Mouse (Mus musculus): ENCODE data around the gene Ccn2.

Gene Ccn2

DNA sequence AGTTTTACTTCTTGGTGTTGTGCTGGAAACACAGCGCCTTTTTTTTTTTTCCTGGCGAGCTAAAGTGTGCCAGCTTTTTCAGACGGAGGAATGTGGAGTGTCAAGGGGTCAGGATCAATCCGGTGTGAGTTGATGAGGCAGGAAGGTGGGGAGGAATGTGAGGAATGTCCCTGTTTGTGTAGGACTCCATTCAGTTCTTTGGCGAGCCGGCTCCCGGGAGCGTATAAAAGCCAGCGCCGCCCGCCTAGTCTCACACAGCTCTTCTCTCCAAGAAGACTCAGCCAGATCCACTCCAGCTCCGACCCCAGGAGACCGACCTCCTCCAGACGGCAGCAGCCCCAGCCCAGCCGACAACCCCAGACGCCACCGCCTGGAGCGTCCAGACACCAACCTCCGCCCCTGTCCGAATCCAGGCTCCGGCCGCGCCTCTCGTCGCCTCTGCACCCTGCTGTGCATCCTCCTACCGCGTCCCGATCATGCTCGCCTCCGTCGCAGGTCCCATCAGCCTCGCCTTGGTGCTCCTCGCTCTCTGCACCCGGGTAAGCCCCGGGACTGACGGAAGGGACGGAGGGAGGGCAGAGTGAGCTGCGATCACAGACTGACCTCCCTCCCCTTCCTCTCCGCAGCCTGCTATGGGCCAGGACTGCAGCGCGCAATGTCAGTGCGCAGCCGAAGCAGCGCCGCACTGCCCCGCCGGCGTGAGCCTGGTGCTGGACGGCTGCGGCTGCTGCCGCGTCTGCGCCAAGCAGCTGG is at the start of gene Ccn2:
Gene Ccn2, plus strand, starts transcription at position 193 of the 753 bp plus-strand sequence.
- peak; percentile 96 for DNase-seq (ENCODE audit: low read depth, low spot score)

DNA sequence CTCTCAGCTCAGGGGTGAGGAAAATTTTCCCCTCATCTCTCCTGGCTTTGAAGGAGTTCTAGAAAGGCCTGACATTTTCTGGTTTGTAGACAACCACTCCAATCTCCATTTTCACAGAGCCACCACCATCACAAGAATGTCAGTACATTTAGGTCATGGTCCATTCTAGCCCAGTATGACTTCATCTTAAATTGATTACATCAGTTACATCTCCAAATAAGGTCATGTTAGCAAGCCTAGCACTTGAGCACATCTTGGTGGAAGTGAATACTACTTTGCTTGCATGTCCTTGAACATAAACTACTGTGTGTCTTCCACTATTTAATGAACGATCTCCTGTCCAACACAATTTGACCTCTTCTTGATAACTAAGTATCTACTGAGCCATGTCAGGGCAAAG is 42.4 kb upstream of the Ccn2 start:
- DNase-seq (ENCODE audit: low read depth, low spot score), result no peak

DNA sequence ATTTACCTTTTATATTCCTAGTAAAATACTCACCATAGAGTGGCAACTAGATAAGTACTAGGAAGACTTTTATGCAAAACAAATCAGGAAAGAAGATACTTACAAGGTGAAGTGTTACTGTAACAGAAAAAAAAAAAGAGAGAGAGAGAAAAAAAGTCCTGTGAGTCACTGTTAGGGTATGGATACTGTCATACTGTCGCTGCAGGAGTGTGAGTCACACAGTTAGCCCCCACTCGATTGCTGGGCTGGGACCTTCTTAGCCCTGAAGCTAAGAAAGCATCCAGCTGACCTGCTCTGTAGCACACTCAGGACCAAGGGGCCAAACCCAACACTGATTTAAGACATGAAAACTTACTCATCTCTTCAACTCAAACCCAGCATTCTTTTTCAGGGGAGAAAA is 41.2 kb upstream of the Ccn2 start:
- no peak for DNase-seq (ENCODE audit: low read depth, low spot score)

DNA sequence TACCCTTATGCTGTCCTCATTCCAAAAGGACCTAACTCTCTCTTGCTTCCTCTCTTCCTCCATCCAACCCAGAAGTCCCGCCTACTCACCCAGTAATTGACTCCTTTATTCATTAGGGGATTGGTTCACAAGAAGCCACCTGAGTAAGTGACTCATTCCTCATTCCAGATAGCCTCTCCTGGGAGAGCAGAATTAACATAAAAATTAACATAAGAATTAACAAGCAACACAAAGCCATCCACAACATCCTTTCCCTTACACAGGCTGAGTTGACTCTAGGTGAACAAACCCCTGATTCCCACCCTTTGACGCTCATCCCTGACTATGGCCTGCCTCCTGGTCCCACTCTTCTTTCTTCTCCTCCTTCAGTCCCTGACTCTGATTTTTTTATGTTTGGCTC is 36.9 kb upstream of the Ccn2 start:
- peak; percentile 81 for DNase-seq (ENCODE audit: low read depth, low spot score)

DNA sequence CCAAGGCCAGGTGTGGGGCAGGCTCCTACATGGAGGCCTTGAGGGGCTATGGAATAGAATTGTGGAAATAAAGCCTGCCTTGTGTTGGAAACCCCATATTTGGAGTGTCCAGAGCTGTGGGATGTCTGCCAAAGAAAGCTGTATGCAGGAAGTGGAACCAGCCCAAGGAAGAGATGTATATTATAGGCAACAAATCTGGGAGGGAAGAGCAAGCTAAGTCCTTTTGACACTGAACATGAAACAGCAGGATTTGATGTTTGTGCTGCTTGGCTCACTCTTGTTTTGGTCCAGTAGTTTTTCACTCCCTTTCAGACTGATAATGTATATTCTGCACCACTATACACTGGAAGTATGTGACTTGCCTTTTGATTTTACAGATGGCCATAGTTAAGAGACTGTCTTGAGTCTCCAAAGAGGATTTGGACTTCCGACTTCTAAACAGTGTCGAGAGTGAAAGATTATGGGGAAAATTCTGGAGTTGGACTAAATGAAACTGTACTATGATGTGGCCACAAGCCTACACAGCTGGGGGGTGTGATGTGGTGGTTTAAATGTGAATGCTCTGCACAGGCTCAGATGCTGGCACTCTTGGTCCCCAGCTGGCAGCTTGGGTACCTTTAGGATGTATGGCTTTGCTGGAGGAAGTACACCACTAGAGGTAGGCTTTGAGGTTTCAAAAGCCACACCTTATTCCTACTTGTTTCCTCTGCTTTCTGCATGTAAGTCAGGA is 25.4 kb upstream of the Ccn2 start:
- DNase-seq (ENCODE audit: low read depth, low spot score), result no peak

DNA sequence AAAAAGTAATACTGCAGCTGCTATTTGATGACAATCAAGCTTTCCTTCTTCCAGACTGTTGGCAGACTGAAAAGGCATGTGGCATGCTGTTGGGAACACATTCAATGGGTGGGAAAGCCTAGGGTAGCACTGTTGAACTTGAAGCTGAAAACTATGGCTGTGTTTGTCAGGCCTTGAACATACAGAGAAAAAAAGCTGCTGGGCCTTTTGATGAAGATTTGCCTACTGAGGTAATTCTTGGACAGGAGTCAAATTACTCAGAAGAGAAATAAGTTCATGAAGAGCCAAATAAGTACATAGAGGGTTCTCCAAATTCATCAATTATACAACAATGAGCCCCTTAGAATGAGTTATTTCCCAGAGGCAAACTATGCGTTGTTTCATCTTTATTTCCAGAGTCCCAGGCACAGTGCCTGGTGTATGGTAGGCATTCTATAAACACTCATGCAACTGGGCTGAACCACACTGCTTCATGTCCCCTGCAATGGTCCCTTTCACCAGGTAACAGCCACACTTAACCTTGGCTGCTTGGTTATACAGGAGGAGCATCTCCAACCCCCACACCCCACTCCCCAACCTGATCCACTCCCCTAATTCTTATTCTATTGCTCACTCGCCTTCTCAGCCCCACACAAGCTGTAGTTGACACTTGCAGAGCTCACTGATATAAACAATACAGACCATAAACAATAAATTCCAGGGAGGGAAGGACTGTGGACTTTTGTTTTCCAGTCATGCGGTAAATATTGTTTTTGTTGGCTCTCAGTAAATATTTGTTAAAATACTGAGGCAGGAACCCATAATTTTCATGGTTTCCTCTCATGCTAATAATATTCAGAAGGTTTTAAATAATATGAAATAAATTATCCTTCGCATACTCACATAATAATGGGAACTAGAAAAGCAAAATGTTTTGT is 22.9 kb upstream of the Ccn2 start:
- DNase-seq (ENCODE audit: low read depth, low spot score), result no peak

DNA sequence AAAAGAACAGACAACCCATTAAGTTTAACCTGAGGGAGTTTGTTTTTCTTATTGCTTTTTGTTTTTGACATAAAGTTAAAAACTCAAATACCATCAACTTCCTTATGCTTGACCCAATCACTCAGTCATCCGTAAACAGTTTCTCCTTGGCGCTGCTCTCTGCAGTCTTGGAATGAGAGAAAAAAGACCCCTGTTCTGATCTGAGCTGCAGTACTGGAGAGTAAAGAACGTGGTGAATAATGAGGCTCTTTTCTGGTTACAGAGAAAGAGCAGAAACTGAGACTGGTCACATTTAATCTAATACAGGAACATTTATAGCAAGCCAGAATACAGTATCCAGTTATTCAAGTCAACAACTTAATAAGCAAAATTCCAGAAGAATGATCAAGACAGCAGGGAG is 21.8 kb upstream of the Ccn2 start:
- no peak for DNase-seq (ENCODE audit: low read depth, low spot score)

DNA sequence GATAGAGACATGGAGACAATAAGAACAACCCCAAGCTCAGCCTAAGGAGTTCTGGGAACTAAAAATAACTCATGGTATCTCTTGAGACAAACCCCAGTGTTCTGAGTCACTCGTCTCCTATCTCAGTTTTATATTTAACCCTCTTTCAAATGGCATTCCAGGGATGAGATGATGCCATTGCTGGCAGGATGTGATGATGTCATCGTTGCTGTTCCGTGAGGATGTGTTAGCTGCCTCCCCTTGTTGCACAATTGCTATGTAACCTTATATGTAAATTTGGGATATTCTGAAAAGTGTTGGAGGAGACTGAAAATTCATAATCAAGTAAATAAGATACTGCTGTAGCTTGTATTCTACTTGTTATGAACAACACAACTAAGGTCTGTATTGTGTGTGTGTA is 14.2 kb upstream of the Ccn2 start:
- no peak for DNase-seq (ENCODE audit: low read depth, low spot score)

DNA sequence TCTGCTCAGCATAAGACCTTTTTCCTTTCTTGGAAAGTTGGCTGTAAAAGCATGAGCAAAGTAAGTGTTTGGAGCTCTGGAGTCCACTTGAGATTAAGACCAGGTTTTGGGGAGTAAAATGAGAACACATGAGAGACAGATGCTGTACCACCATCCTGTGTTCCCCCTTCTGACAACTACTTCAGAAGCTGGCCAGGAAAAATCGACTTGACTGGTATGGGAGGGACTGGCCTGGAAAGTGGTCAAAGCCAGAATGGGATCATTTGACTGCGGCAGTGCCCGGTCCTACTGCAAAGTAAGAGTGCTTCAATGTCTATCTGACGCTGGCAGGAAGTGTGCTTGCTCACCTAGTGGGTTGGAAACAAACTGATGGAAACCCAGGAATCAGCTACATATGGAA is 6.4 kb upstream of the Ccn2 start:
- DNase-seq (ENCODE audit: low read depth, low spot score), result no peak

DNA sequence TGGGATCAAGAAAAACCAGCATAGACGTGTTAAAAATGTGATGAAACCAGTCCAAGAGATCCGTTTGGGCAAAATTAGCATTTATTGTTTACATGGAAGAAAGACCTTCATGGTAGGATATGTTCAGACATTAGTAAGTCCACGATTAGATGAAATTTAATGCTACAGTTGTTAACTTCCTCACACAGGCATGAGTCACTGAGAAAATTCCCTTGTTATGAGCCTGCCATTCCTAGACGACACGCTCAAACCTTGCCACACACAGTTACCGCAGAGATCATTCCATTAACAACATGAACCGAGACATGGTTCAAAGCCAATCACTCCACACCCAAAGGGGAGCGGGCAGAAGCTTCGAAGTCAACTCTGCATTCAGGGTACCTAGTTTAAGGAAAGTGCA is 6.0 kb upstream of the Ccn2 start:
- DNase-seq (ENCODE audit: low read depth, low spot score), result no peak

DNA sequence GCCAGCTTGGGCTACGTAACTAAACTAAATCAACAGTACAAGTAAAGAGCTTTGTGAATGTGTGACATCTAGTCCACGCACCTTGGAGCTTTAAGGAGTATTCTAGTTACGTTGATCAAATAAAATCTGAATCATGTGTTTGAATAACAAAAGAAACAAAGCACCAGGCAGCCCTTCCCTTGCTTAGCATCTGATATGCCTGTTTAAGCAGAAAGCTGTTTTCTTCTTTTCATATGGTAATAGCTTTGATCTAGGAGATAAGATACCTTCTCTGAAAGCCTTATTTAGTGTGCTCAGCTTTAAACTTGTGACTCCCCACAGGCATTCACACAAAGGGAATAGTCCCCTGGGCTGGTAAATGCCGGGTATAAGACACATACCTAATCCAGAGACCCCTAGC is 4.7 kb upstream of the Ccn2 start:
- DNase-seq (ENCODE audit: low read depth, low spot score), result peak; percentile 80

DNA sequence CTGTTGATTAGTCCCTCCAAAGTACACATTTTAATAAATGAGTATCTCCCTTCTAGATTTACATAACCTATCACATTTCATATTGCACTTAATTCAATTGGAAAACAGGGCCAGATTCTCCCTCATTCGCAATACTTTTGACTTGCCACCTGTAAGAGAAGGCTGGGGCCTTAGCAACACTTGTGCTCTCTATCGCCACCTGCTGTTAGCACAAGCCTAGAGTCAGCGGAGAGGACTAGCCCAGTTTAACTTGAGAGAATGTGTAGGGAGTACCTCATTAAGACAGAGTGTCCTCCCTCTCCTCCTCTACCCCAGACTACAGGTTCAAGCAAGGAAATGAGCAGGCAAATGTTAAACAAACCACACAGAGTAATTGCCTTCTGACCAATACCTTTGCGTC is 4.1 kb upstream of the Ccn2 start:
- peak; percentile 96 for DNase-seq (ENCODE audit: low read depth, low spot score)

DNA sequence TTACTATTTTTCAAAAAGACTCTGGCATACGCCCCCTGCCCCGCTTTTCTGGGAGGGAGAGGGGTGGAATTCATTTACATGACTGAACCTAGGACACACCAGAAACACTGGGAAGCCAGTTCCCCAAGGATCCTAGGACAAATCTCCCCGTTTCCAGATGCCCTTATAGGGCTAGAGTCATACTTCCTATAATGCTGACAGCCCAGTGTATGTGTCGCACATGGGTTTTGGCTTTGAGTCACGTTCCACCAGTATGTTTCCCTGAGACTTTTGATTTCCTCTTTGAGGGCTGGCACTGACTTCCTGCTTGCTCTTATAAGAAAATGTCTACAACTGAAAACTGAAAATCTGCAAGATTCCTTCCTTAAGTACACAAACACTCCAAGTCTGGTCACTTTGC is 3.5 kb upstream of the Ccn2 start:
- DNase-seq (ENCODE audit: low read depth, low spot score), result no peak

DNA sequence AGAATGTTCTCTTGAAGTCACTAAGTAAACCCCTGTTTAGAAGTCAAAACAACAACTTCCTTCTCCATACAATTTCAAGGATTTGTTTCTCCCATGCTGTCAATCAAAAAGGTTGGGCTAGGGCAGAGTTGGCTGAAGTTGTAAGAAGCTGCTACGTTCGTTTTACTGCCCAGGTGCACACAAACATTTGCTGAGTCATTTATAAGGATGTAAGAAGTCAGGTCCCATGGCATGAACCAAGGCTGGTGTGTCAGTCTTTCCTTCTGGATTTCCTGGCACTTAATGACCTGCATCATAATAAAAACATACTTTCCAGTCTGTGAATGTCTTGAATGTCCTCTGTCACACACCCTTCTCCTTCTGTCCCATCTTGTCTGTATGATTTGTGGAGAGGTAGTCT is 2.9 kb upstream of the Ccn2 start:
- no peak for DNase-seq (ENCODE audit: low read depth, low spot score)

DNA sequence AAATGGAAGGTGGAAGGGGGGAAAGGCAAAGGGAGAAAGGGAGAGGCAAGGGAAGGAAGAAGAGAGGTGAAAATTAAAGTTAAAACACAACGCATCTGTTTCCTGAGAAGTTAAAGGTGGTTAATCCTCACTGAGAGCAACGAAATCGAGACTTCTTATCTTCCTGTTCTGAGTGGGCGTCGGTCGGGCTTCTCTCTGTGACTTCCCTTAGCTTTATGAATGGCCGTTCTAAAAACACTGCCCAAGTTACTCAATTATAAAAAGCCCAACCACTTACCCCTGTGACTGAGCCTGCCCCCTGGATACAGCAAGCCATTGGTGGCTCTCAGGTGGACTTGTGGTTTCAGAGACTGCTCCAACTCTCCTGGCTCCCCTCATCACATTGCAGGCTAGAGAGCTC is 2.3 kb upstream of the Ccn2 start:
- DNase-seq (ENCODE audit: low read depth, low spot score), result no peak

DNA sequence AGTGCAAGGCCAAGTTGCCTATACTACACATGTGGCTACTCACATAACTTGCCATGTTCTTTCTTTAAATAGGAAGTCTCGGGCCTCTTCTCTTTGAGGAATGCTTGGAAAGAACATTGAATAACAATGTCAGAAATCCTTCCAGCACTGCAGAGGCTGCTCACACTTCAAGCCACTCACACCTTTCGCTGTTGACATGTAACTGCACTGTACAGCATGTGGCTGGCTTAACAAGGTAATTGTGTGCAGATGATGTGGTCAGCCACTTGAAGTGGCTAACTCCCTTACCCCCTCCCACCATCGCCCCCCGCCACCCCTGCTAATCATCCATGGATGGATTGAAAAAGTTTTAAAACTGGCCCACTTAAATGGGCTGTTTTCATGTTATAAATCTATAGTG is 1.7 kb upstream of the Ccn2 start:
- no peak for DNase-seq (ENCODE audit: low read depth, low spot score)

DNA sequence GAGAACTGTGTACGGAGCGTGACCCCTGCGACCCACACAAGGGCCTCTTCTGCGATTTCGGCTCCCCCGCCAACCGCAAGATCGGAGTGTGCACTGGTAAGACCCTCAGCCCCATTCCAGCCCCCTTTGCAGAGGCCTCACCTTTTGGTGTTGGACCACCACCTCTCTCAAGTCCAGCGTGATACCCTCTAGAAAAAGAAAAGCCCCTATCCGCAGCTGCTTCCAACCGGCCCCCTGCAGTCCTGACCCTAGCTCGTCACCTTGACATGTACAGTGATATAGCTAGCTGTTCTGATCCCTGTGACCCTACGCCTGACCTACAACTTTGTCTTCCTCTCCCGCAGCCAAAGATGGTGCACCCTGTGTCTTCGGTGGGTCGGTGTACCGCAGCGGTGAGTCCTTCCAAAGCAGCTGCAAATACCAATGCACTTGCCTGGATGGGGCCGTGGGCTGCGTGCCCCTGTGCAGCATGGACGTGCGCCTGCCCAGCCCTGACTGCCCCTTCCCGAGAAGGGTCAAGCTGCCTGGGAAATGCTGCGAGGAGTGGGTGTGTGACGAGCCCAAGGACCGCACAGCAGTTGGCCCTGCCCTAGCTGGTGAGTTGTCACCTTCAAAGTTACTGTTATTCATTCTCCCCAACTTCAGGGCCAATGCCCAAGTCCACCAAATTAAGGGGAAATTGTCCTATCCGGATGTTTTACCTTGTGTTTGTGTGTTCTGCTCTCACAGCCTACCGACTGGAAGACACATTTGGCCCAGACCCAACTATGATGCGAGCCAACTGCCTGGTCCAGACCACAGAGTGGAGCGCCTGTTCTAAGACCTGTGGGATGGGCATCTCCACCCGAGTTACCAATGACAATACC is 994 bp downstream of the Ccn2 start:
- no peak for DNase-seq (ENCODE audit: low read depth, low spot score)

DNA sequence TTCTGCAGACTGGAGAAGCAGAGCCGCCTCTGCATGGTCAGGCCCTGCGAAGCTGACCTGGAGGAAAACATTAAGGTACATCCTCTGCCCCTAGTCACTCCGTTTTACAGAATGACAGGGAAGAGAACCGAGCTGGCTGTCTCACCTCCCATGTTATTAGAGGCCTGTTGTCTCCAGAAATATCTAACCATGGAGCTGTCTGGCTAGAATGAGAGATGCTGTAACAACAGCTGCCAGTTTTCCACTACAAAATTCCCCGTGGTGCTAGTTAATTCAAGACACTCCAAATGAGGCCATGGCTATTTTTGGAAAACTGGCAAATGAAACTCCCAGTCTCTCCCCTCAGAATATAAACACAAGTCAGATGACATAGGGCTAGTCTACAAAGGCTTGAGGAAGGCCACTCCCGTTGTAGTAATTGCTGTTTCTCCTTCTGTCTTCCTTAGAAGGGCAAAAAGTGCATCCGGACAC is 1.7 kb downstream of the Ccn2 start:
- no peak for DNase-seq (ENCODE audit: low read depth, low spot score)

DNA sequence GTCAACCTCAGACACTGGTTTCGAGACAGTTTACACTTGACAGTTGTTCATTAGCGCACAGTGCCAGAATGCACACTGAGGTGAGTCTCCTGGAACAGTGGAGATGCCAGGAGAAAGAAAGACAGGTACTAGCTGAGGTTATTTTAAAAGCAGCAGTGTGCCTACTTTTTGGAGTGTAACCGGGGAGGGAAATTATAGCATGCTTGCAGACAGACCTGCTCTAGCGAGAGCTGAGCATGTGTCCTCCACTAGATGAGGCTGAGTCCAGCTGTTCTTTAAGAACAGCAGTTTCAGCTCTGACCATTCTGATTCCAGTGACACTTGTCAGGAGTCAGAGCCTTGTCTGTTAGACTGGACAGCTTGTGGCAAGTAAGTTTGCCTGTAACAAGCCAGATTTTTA is 2.5 kb downstream of the Ccn2 start:
- DNase-seq (ENCODE audit: low read depth, low spot score), result no peak

DNA sequence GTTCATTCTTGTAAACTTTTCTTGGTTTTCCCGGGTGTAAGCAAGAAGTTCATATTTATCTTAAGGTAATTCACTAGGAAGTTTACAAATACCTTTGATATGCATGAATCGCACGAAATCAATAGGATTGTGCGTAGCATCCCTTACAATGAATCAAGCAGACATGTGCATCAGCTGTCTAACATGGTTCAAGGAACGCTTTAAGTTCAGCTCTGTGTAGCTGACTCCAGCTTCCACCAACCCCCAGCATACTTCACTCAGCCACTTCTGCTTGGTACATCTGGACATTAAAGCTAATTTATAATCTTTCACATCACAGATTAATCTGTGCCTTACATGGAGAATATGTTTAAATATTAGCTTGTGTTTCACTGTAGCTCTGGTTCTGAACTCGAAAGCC is 3.5 kb downstream of the Ccn2 start:
- no peak for DNase-seq (ENCODE audit: low read depth, low spot score)

DNA sequence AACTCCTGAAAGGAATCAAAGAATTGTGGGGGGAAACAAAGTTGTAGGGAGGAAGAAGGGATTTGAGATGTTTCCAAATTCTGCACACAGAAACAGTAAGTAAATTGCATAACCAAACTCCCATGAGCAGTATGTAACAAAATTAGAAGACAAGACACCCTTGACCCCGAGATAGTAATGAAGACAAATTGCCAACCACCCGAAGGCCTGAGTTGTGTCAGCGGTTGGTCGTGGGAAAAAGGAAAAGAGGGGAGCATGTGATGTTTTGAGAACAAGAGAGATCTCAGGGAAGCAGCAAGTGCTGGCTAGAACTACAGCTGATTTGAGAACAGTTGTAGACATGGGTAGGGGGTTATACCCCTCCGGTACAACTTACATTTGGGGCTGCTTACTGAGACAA is 4.6 kb downstream of the Ccn2 start:
- no peak for DNase-seq (ENCODE audit: low read depth, low spot score)
